Mouse (Mus musculus): ENCODE results near the gene Aox3. TPM values are rescaled to one million over a fixed set of nuclear protein-coding genes. Genes with fewer than 3 reads are reported as not detected.

Aox3 gene
- polyA plus RNA-seq (2016; fragmentation: Nextera tagmentation; extraction: Ambion mirVana) = 0.22 and 0.24 TPM in 2 replicates

- 17% methylated on average over 11 of the region's 11 CpGs for WGBS
- H3K4me2 ChIP-seq (replicated peaks) = no peak within 1 kb of the TSS; the same call in 1 of the 2 replicates
- H3K9me3 ChIP-seq = no peaks in the 10 kb centered on the region
- H3K4me3 ChIP-seq = no peak within 1 kb of the TSS
- H3K27me3 ChIP-seq (replicated peaks) = no peaks in the 10 kb centered on the region
- no peak within 1 kb of the TSS for H3K9ac ChIP-seq
- peak; percentile 86; the same call in 1 of the 2 replicates for ATAC-seq (ENCODE audit: low FRiP score, low read depth)
- no peaks in the 10 kb centered on the region for H3K4me1 ChIP-seq
- no peak within 1 kb of the TSS for H3K27ac ChIP-seq
- H3K36me3 ChIP-seq = no peaks in the 10 kb centered on the region
Measured at GRCm38 (mm10) chr1:58112880-58113279, at the start of gene Aox3. Aox3 (plus strand) TSS chr1:58113130.

- Histone ChIP-seq H3K4me2 (replicated peaks) (no peak overlapping the region), H3K27me3 (replicated peaks) (no peaks in the 10 kb centered on the region), H3K9me3 (no peaks in the 10 kb centered on the region), H3K4me3 (no peak overlapping the region), H3K4me1 (no peaks in the 10 kb centered on the region), H3K27ac (no peak overlapping the region), H3K9ac (no peak overlapping the region), H3K36me3 (no peaks in the 10 kb centered on the region)
- no peak for ATAC-seq (ENCODE audit: low FRiP score, low read depth)
- WGBS = 85% methylated on average over 5 of the region's 5 CpGs
Measured at GRCm38 (mm10) chr1:58065151-58065550, 47.8 kb upstream of the Aox3 start.

GRCm38 (mm10) chr1:58065606-58066005 lies 47.3 kb upstream of the Aox3 start:
- 82% methylated on average over 3 of the region's 3 CpGs for WGBS
- H3K4me2 ChIP-seq (replicated peaks) = no peak overlapping the region
- ATAC-seq (ENCODE audit: low FRiP score, low read depth) = no peak
- H3K27ac ChIP-seq = no peak overlapping the region
- H3K4me1 ChIP-seq = no peaks in the 10 kb centered on the region
- no peak overlapping the region for H3K4me3 ChIP-seq
- no peaks in the 10 kb centered on the region for H3K27me3 ChIP-seq (replicated peaks)
- no peaks in the 10 kb centered on the region for H3K9me3 ChIP-seq
- H3K36me3 ChIP-seq = no peaks in the 10 kb centered on the region
- no peak overlapping the region for H3K9ac ChIP-seq

- Histone ChIP-seq H3K27me3 (replicated peaks) (no peaks in the 10 kb centered on the region), H3K36me3 (no peaks in the 10 kb centered on the region)
- 95% methylated on average over 6 of the region's 6 CpGs for WGBS
Measured at GRCm38 (mm10) chr1:58069181-58069580, 43.7 kb upstream of the Aox3 start.

GRCm38 (mm10) chr1:58070091-58070490 lies 42.8 kb upstream of the Aox3 start:
- no peak overlapping the region for H3K4me3 ChIP-seq
- H3K9ac ChIP-seq = no peak overlapping the region
- no peaks in the 10 kb centered on the region for H3K36me3 ChIP-seq
- H3K4me2 ChIP-seq (replicated peaks) = no peak overlapping the region
- no peak overlapping the region for H3K27ac ChIP-seq
- H3K4me1 ChIP-seq = no peaks in the 10 kb centered on the region
- H3K27me3 ChIP-seq (replicated peaks) = no peaks in the 10 kb centered on the region
- H3K9me3 ChIP-seq = no peaks in the 10 kb centered on the region
- no peak for ATAC-seq (ENCODE audit: low FRiP score, low read depth)
- WGBS = 90% methylated on average over 11 of the region's 11 CpGs

More at GRCm38 (mm10) chr1:58069181-58069580, 43.7 kb upstream of the Aox3 start:
- ATAC-seq (ENCODE audit: low FRiP score, low read depth) = no peak
- Histone ChIP-seq H3K27ac (no peak overlapping the region), H3K9me3 (no peaks in the 10 kb centered on the region), H3K4me1 (no peaks in the 10 kb centered on the region), H3K9ac (no peak overlapping the region), H3K4me2 (replicated peaks) (no peak overlapping the region), H3K4me3 (no peak overlapping the region)

- Histone ChIP-seq H3K27me3 (replicated peaks) (no peaks in the 10 kb centered on the region), H3K4me2 (replicated peaks) (no peak overlapping the region), H3K4me1 (no peaks in the 10 kb centered on the region), H3K36me3 (no peaks in the 10 kb centered on the region), H3K4me3 (no peak overlapping the region), H3K27ac (no peak overlapping the region), H3K9me3 (no peaks in the 10 kb centered on the region), H3K9ac (no peak overlapping the region)
- WGBS = 85% methylated on average over 9 of the region's 9 CpGs
- ATAC-seq (ENCODE audit: low FRiP score, low read depth) = no peak
Measured at GRCm38 (mm10) chr1:58071006-58071405, 41.9 kb upstream of the Aox3 start.

- Histone ChIP-seq H3K27me3 (replicated peaks) (no peaks in the 10 kb centered on the region), H3K27ac (no peak overlapping the region), H3K9me3 (no peaks in the 10 kb centered on the region), H3K4me2 (replicated peaks) (no peak overlapping the region), H3K36me3 (no peaks in the 10 kb centered on the region), H3K9ac (no peak overlapping the region), H3K4me3 (no peak overlapping the region), H3K4me1 (no peaks in the 10 kb centered on the region)
- WGBS = 98% methylated on average over 1 of the region's 1 CpGs
- no peak for ATAC-seq (ENCODE audit: low FRiP score, low read depth)
Measured at GRCm38 (mm10) chr1:58071509-58071908, 41.4 kb upstream of the Aox3 start.

- Histone ChIP-seq H3K27ac (no peak overlapping the region), H3K4me2 (replicated peaks) (no peak overlapping the region), H3K9ac (no peak overlapping the region), H3K9me3 (no peaks in the 10 kb centered on the region), H3K36me3 (no peaks in the 10 kb centered on the region), H3K27me3 (replicated peaks) (no peaks in the 10 kb centered on the region), H3K4me1 (no peaks in the 10 kb centered on the region), H3K4me3 (no peak overlapping the region)
- 73% methylated on average over 2 of the region's 2 CpGs for WGBS
- ATAC-seq (ENCODE audit: low FRiP score, low read depth) = no peak
Measured at GRCm38 (mm10) chr1:58072416-58072815, 40.5 kb upstream of the Aox3 start.

- no peak overlapping the region for H3K27ac ChIP-seq
- H3K4me1 ChIP-seq = no peaks in the 10 kb centered on the region
- no peak overlapping the region for H3K4me3 ChIP-seq
- WGBS = 79% methylated on average over 12 of the region's 12 CpGs
- no peaks in the 10 kb centered on the region for H3K9me3 ChIP-seq
- H3K4me2 ChIP-seq (replicated peaks) = no peak overlapping the region
- no peaks in the 10 kb centered on the region for H3K27me3 ChIP-seq (replicated peaks)
- no peaks in the 10 kb centered on the region for H3K36me3 ChIP-seq
- no peak for ATAC-seq (ENCODE audit: low FRiP score, low read depth)
- H3K9ac ChIP-seq = no peak overlapping the region
Measured at GRCm38 (mm10) chr1:58072991-58073730, 39.8 kb upstream of the Aox3 start.

GRCm38 (mm10) chr1:58074266-58074665 lies 38.7 kb upstream of the Aox3 start:
- ATAC-seq (ENCODE audit: low FRiP score, low read depth) = no peak
- no peak overlapping the region for H3K27ac ChIP-seq
- WGBS = 97% methylated on average over 2 of the region's 2 CpGs
- no peak overlapping the region for H3K4me3 ChIP-seq
- no peaks in the 10 kb centered on the region for H3K36me3 ChIP-seq
- H3K4me1 ChIP-seq = no peaks in the 10 kb centered on the region
- H3K4me2 ChIP-seq (replicated peaks) = no peak overlapping the region
- no peak overlapping the region for H3K9ac ChIP-seq
- H3K9me3 ChIP-seq = no peaks in the 10 kb centered on the region
- no peaks in the 10 kb centered on the region for H3K27me3 ChIP-seq (replicated peaks)

- no peaks in the 10 kb centered on the region for H3K4me1 ChIP-seq
- H3K27me3 ChIP-seq (replicated peaks) = no peaks in the 10 kb centered on the region
- H3K27ac ChIP-seq = no peak overlapping the region
- H3K4me3 ChIP-seq = no peak overlapping the region
- ATAC-seq (ENCODE audit: low FRiP score, low read depth) = no peak
- no peaks in the 10 kb centered on the region for H3K9me3 ChIP-seq
- H3K9ac ChIP-seq = no peak overlapping the region
- H3K4me2 ChIP-seq (replicated peaks) = no peak overlapping the region
- H3K36me3 ChIP-seq = no peaks in the 10 kb centered on the region
Measured at GRCm38 (mm10) chr1:58077882-58078281, 35.0 kb upstream of the Aox3 start.

GRCm38 (mm10) chr1:58078390-58078789 lies 34.5 kb upstream of the Aox3 start:
- H3K4me2 ChIP-seq (replicated peaks) = no peak overlapping the region
- no peak overlapping the region for H3K4me3 ChIP-seq
- no peaks in the 10 kb centered on the region for H3K36me3 ChIP-seq
- WGBS = 94% methylated on average over 7 of the region's 7 CpGs
- H3K9ac ChIP-seq = no peak overlapping the region
- ATAC-seq (ENCODE audit: low FRiP score, low read depth) = no peak
- no peaks in the 10 kb centered on the region for H3K4me1 ChIP-seq
- no peak overlapping the region for H3K27ac ChIP-seq
- no peaks in the 10 kb centered on the region for H3K27me3 ChIP-seq (replicated peaks)
- H3K9me3 ChIP-seq = no peaks in the 10 kb centered on the region

GRCm38 (mm10) chr1:58079689-58080088 lies 33.2 kb upstream of the Aox3 start:
- no peak overlapping the region for H3K27ac ChIP-seq
- H3K9me3 ChIP-seq = no peaks in the 10 kb centered on the region
- WGBS = 90% methylated on average over 5 of the region's 5 CpGs
- H3K4me1 ChIP-seq = no peaks in the 10 kb centered on the region
- H3K4me3 ChIP-seq = no peak overlapping the region
- no peaks in the 10 kb centered on the region for H3K27me3 ChIP-seq (replicated peaks)
- H3K36me3 ChIP-seq = no peaks in the 10 kb centered on the region
- ATAC-seq (ENCODE audit: low FRiP score, low read depth) = no peak
- H3K9ac ChIP-seq = no peak overlapping the region
- no peak overlapping the region for H3K4me2 ChIP-seq (replicated peaks)

Measured in neural tube, embryonic 12.5 days (tissue).